Mouse (Mus musculus) ES-Bruce4 (cell line): Measurements from ENCODE around the gene Hoxc9.

Experiments used
- CTCF ChIP-seq: IDR thresholded peaks from one replicate; pipeline ENCODE4 v1.8.1; 2011; ENCODE audit warnings: low read depth, low read length
- EP300 ChIP-seq: IDR thresholded peaks from 2 replicates; pipeline ENCODE4 v1.6.1; 2011; ENCODE audit warnings: low read depth, low read length; ENCODE audit not compliant: insufficient read depth
- POLR2A ChIP-seq: IDR thresholded peaks from one replicate; pipeline ENCODE4 v1.8.1; 2011; ENCODE audit warnings: low read length; ENCODE audit not compliant: insufficient read depth

GRCm38 (mm10) chr15:102969296-102969695 lies 6.9 kb upstream of the Hoxc9 start:
- TF ChIP-seq CTCF (no peak), POLR2A (no peak), EP300 (no peak)
